Mouse (Mus musculus): Measurements from ENCODE around the gene Gpc2. TPM values are rescaled to one million over a fixed set of nuclear protein-coding genes. Genes with fewer than 3 reads are reported as not detected.

The Gpc2 gene
- polyA plus RNA-seq, 1 experiment = not detected

- Histone ChIP-seq H3K27ac (replicated peaks; ENCODE audit: low read depth, low read length) (peak within 1 kb of the TSS; percentile 13; the same call in 1 of the 2 replicates), H3K4me3 (ENCODE audit: insufficient read depth, low read depth, low read length) (peak within 1 kb of the TSS; percentile 83), H3K4me1 (ENCODE audit: control insufficient read depth, insufficient read depth, insufficient read length, low read length) (peaks cover 3% of the 10 kb centered on the region; the same call in 1 of the 2 replicates)
These were observed 24.3 kb downstream of the Gpc2 start, which contains the start of gene Lamtor4 for GRCm38 (mm10) chr5:138255353-138256093. TSS of gene Lamtor4 (plus strand) at chr5:138255482.

- H3K4me3 ChIP-seq (ENCODE audit: insufficient read depth, low read depth, low read length) = no peak overlapping the region
- H3K27ac ChIP-seq (replicated peaks; ENCODE audit: low read depth, low read length) = no peak overlapping the region
These were observed 26.7 kb downstream of the Gpc2 start for GRCm38 (mm10) chr5:138253061-138253460.

GRCm38 (mm10) chr5:138251144-138251543 lies 28.7 kb downstream of the Gpc2 start:
- Histone ChIP-seq H3K4me1 (ENCODE audit: control insufficient read depth, insufficient read depth, insufficient read length, low read length) (peaks cover 3% of the 10 kb centered on the region; the same call in 1 of the 2 replicates), H3K27ac (replicated peaks; ENCODE audit: low read depth, low read length) (no peak overlapping the region), H3K4me3 (ENCODE audit: insufficient read depth, low read depth, low read length) (no peak overlapping the region)

More at GRCm38 (mm10) chr5:138253061-138253460, 26.7 kb downstream of the Gpc2 start:
- H3K4me1 ChIP-seq (ENCODE audit: control insufficient read depth, insufficient read depth, insufficient read length, low read length) = peaks cover 3% of the 10 kb centered on the region; the same call in 1 of the 2 replicates

GRCm38 (mm10) chr5:138241511-138241910 lies 38.3 kb downstream of the Gpc2 start:
- Histone ChIP-seq H3K27ac (replicated peaks; ENCODE audit: low read depth, low read length) (no peak overlapping the region), H3K4me3 (ENCODE audit: insufficient read depth, low read depth, low read length) (no peak overlapping the region), H3K4me1 (ENCODE audit: control insufficient read depth, insufficient read depth, insufficient read length, low read length) (no peaks in the 10 kb centered on the region)

GRCm38 (mm10) chr5:138234224-138234623 lies 45.6 kb downstream of the Gpc2 start:
- Histone ChIP-seq H3K27ac (replicated peaks; ENCODE audit: low read depth, low read length) (no peak overlapping the region), H3K4me1 (ENCODE audit: control insufficient read depth, insufficient read depth, insufficient read length, low read length) (no peaks in the 10 kb centered on the region), H3K4me3 (ENCODE audit: insufficient read depth, low read depth, low read length) (no peak overlapping the region)

- H3K27ac ChIP-seq (replicated peaks; ENCODE audit: low read depth, low read length) = no peak overlapping the region
- no peak overlapping the region for H3K4me3 ChIP-seq (ENCODE audit: insufficient read depth, low read depth, low read length)
- H3K4me1 ChIP-seq (ENCODE audit: control insufficient read depth, insufficient read depth, insufficient read length, low read length) = no peaks in the 10 kb centered on the region
These were observed 46.0 kb downstream of the Gpc2 start for GRCm38 (mm10) chr5:138233778-138234177.

- H3K27ac ChIP-seq (replicated peaks; ENCODE audit: low read depth, low read length) = peak overlapping the region; percentile 31
- no peak overlapping the region for H3K4me3 ChIP-seq (ENCODE audit: insufficient read depth, low read depth, low read length)
- H3K4me1 ChIP-seq (ENCODE audit: control insufficient read depth, insufficient read depth, insufficient read length, low read length) = no peaks in the 10 kb centered on the region
These were observed 50.3 kb downstream of the Gpc2 start for GRCm38 (mm10) chr5:138229511-138229910.

- H3K4me1 ChIP-seq (ENCODE audit: control insufficient read depth, insufficient read depth, insufficient read length, low read length) = no peaks in the 10 kb centered on the region
- no peak overlapping the region for H3K27ac ChIP-seq (replicated peaks; ENCODE audit: low read depth, low read length)
- no peak overlapping the region for H3K4me3 ChIP-seq (ENCODE audit: insufficient read depth, low read depth, low read length)
These were observed 51.8 kb downstream of the Gpc2 start for GRCm38 (mm10) chr5:138228026-138228425.

GRCm38 (mm10) chr5:138227367-138227766 lies 52.4 kb downstream of the Gpc2 start:
- H3K27ac ChIP-seq (replicated peaks; ENCODE audit: low read depth, low read length) = no peak overlapping the region
- no peak overlapping the region for H3K4me3 ChIP-seq (ENCODE audit: insufficient read depth, low read depth, low read length)
- no peaks in the 10 kb centered on the region for H3K4me1 ChIP-seq (ENCODE audit: control insufficient read depth, insufficient read depth, insufficient read length, low read length)

- Histone ChIP-seq H3K27ac (replicated peaks; ENCODE audit: low read depth, low read length) (no peak overlapping the region), H3K4me1 (ENCODE audit: control insufficient read depth, insufficient read depth, insufficient read length, low read length) (no peaks in the 10 kb centered on the region), H3K4me3 (ENCODE audit: insufficient read depth, low read depth, low read length) (no peak overlapping the region)
These were observed 53.3 kb downstream of the Gpc2 start for GRCm38 (mm10) chr5:138226491-138226890.

GRCm38 (mm10) chr5:138225700-138226099 lies 54.1 kb downstream of the Gpc2 start, which contains the start of gene Nxpe5:
TSS of gene Nxpe5 (plus strand) at chr5:138225898.
- Histone ChIP-seq H3K4me1 (ENCODE audit: control insufficient read depth, insufficient read depth, insufficient read length, low read length) (no peaks in the 10 kb centered on the region), H3K27ac (replicated peaks; ENCODE audit: low read depth, low read length) (no peak within 1 kb of the TSS)

More at GRCm38 (mm10) chr5:138225700-138226099, 54.1 kb downstream of the Gpc2 start, which contains the start of gene Nxpe5:
- no peak within 1 kb of the TSS for H3K4me3 ChIP-seq (ENCODE audit: insufficient read depth, low read depth, low read length)

Other genes with a start within 250 kb of the Gpc2 start
- gene Smok3c, start 226.8 kb downstream of the Gpc2 start, polyA plus RNA-seq (2012; ENCODE audit: insufficient read depth, insufficient read length, missing spikeins) = not detected in 2 replicates
- 7.2 and 9.4 TPM in 2 replicates for gene Zkscan1, start 194.9 kb downstream of the Gpc2 start, polyA plus RNA-seq (2012; ENCODE audit: insufficient read depth, insufficient read length, missing spikeins)
- 7.5 and 10.5 TPM in 2 replicates for gene Zscan21, start 163.1 kb downstream of the Gpc2 start, polyA plus RNA-seq (2012; ENCODE audit: insufficient read depth, insufficient read length, missing spikeins)
- 6.6 and 6.8 TPM in 2 replicates for gene Zfp113, start 124.3 kb downstream of the Gpc2 start, polyA plus RNA-seq (2012; ENCODE audit: insufficient read depth, insufficient read length, missing spikeins)
- 150 and 170 TPM in 2 replicates for gene Cops6, start 118.9 kb downstream of the Gpc2 start, polyA plus RNA-seq (2012; ENCODE audit: insufficient read depth, insufficient read length, missing spikeins)
- 12.0 and 12.4 TPM in 2 replicates for gene Ap4m1, start 108.0 kb downstream of the Gpc2 start, polyA plus RNA-seq (2012; ENCODE audit: insufficient read depth, insufficient read length, missing spikeins)
- 8.5 and 10.4 TPM in 2 replicates for gene Mcm7, start 107.6 kb downstream of the Gpc2 start, polyA plus RNA-seq (2012; ENCODE audit: insufficient read depth, insufficient read length, missing spikeins)
- gene Taf6, start 92.6 kb downstream of the Gpc2 start, polyA plus RNA-seq (2012; ENCODE audit: insufficient read depth, insufficient read length, missing spikeins) = 18.0 and 22.4 TPM in 2 replicates
- gene Cnpy4, start 92.5 kb downstream of the Gpc2 start, polyA plus RNA-seq (2012; ENCODE audit: insufficient read depth, insufficient read length, missing spikeins) = 8.0 and 11.0 TPM in 2 replicates
- 4.6 and 5.8 TPM in 2 replicates for gene Mblac1, start 85.7 kb downstream of the Gpc2 start, polyA plus RNA-seq (2012; ENCODE audit: insufficient read depth, insufficient read length, missing spikeins)
- gene Nxpe5, start 54.1 kb downstream of the Gpc2 start, polyA plus RNA-seq (2012; ENCODE audit: insufficient read depth, insufficient read length, missing spikeins) = not detected in 2 replicates
- gene Lamtor4, start 24.5 kb downstream of the Gpc2 start, polyA plus RNA-seq (2012; ENCODE audit: insufficient read depth, insufficient read length, missing spikeins) = 102 and 115 TPM in 2 replicates
- gene BC037034, start 16.0 kb downstream of the Gpc2 start, polyA plus RNA-seq (2012; ENCODE audit: insufficient read depth, insufficient read length, missing spikeins) = 5.1 and 7.1 TPM in 2 replicates
- not detected in 2 replicates for gene Gal3st4, start 7.2 kb downstream of the Gpc2 start, polyA plus RNA-seq (2012; ENCODE audit: insufficient read depth, insufficient read length, missing spikeins)
- gene Gm43720, start within 50 bp of the Gpc2 start, polyA plus RNA-seq (2012; ENCODE audit: insufficient read depth, insufficient read length, missing spikeins) = not detected in 2 replicates
- gene Stag3, start 235 bp upstream of the Gpc2 start, polyA plus RNA-seq (2012; ENCODE audit: insufficient read depth, insufficient read length, missing spikeins) = not detected in 2 replicates
- gene Pvrig, start 62.0 kb upstream of the Gpc2 start, polyA plus RNA-seq (2012; ENCODE audit: insufficient read depth, insufficient read length, missing spikeins) = not detected in 2 replicates
- gene Zfp157, start 161.5 kb upstream of the Gpc2 start, polyA plus RNA-seq (2012; ENCODE audit: insufficient read depth, insufficient read length, missing spikeins) = 2.7 and 3.7 TPM in 2 replicates